Mouse (Mus musculus): ENCODE measurements around the gene Mt1.

The Mt1 gene

DNA sequence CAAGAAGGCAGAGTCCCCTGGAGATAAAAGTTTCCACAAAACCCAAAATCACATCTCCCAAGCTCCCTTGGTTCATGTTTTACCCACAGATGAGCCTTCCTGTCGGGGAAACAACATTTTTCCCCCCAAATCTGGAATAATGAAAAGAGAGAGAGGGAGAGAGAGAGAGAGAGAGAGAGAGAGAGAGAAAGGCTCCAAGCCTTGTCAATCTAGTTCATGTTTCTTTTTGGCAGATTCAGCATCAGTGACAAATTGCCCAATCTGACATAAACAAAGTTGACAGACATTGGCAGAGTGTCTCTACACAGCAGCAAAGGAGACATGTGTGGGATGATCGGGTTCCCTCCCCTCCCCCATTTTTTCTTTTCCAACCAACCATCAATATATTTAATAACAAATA is 28.6 kb downstream of the Mt1 start:
- DNase-seq: no peak

DNA sequence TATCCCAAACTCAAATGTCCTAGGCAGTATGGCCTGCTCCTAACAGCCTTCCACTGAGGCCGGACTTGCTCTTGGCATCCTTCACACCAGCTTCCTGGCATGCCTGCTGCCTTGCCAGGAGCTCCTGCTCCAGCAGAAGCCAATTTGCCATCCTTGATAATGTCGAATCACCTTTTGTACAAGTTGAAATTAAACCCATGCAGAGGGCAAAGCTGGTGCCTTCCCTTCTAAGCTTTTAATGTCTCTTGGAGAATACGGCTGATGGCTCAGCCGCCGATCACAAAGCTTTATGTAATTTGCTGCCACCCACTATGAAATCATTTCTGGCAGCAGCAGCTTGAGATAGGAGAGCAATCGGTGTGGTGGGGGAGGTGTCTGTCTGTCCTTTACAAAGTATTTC is 30.8 kb downstream of the Mt1 start:
- no peak for DNase-seq

DNA sequence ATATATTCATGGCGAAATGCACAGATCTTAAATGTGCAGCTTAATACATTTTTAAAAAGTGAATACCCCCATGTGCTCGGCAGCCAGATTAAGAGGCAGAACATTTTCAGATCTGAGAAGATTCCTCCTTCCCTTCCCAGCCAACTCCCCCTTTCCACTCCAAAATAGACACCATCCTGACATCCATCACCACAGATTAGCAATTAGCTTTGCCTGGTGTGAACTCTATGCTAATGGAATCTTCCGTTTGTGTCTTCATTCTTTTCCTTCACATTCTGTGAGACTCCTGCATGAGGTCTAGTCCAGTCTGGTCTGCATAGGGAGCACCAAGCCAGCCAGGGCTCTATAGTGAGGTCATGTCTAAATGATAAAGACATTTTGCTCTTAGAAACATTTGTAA is 31.3 kb downstream of the Mt1 start:
- no peak for DNase-seq

DNA sequence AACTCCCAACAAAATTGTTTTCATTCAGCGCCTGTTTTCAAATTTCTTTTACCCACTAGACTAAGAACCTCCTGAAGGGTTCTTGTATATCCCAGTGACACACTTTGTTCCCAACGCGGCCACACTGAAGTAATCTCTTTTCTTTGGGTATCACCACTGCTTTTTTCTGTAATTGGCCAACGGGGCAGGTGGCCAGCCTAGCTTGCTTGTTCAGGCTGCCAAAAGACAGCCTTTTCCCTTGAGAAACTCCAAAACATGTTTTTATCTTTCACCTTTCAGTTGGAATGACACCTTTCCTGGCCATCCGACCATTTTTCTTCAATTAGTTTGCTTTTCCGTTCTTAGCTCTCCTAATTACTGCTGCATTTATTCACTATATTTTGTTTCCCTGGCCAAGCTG is 34.9 kb downstream of the Mt1 start:
- DNase-seq: no peak

DNA sequence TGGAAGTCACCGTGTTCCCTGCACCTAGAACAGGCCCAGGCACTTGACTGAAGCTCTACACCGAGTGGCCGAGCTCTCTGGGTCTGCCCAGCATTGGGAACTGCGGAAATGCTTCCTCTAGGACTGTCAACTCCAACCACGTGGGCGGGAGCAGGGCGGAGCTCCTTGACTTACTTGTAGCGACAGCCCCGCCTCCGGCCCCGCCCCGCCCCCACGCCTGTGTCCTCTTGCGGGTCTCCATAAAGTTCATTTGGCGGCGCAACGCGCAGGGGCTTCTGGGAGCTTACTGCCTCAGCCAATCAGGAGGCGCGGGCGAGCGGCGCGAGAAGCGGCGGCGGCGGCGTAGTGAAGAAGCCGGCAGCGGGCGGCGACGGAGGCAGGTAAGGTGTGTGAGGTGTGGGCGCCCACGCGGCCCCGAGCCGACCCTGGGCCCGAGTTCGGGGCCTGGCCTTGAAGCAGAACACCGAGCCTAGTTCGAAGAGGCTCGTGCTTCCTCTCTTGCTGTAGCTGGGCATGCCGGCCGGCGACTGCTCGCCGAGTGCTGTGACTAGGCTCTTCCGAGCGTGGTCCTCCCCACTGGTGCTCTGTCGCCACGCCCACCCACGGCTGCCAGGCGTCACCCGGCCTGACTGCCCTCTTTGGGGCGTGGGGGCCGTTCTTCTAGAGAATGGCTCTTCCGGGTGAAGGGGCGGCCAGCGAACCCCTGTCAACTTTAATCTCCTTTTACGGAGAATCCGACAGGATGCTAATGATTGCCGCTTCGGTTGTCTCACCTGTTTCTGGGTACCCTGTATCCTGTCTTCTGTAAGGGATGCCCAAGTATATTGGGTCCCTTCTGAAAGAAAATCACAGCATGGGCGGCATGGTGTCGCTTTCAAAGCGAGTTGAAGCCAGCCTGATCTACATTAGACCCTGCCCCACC is 35.6 kb downstream of the Mt1 start, which contains the start of gene Nup93:
Nup93 (plus strand) TSS at position 313 of the 922 bp plus-strand sequence.
- DNase-seq: peak; percentile 99

DNA sequence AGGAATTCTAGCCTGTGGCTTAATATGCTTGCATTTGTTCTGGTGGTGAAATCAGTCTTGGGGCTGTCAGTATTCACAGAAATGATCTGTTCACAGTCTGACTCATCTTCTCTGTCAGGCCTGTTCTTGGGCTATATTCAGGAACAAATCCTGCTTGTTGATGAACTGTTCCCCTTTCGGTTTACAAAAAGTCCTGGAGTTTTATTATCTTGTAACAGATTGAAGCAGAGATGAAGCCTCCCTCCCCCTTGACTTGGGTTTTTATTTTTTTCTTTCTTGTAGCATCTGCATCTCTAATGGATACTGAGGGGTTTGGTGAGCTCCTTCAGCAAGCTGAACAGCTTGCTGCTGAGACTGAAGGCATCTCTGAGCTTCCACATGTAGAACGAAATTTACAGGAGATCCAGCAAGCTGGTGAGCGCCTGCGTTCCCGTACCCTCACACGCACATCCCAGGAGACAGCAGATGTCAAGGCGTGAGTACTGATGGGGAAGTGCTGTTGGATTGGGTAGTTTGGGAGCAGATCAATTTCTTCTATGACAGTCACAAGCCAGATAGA is 48.6 kb downstream of the Mt1 start:
- no peak for DNase-seq
